Mouse (Mus musculus) liver, embryonic 14.5 days (tissue): ENCODE measurements around the gene Lingo2.

ENCODE experiments used
- CTCF ChIP-seq: IDR thresholded peaks from 2 replicates; pipeline ENCODE4 v1.5.1; 2016; ENCODE audit warnings: antibody characterized with exemption, low read depth, control low read depth
- EP300 ChIP-seq: IDR thresholded peaks from 2 replicates; pipeline ENCODE4 v1.6.1; 2016; ENCODE audit warnings: antibody characterized with exemption, low read depth

GRCm38 (mm10) chr4:36775088-36775487 lies 176.5 kb downstream of the Lingo2 start:
- TF ChIP-seq CTCF (no peak), EP300 (no peak)
